ENCODE assay signal across 14 mouse cellular contexts in genomic region chr12:71898666-71899520, GRCm38 (mm10).
DNase-seq lines count a peak whose midpoint lies in the region; ATAC-seq and TF ChIP-seq lines count a peak whose summit lies in the region.
"Had no signal": no experiment of that assay in that cellular context is flagged by ENCODE, and none has a peak within 500 bp of the region (broad histone marks: within the 10 kb centered on the region; RNA-seq: fewer than 3 reads in every experiment).

No protein-coding gene starts in this region.

- ATAC-seq in forebrain, embryonic 15.5 days (replicated peaks): no peak
- no peak for ATAC-seq in forebrain, embryonic 16.5 days
- ATAC-seq in heart, postnatal 0 days (ENCODE audit: insufficient read depth, low read depth): no peak

- H3K79me2 ChIP-seq in C2C12 (ENCODE audit: control insufficient read depth, insufficient read depth) (peaks cover 38% of the 10 kb centered on the region), macrophage (ENCODE audit: inconsistent target) (no peaks in the 10 kb centered on the region)

- no peak for TF ChIP-seq CTCF in heart, postnatal 0 days (IDR thresholded peaks at IDR 0.05; ENCODE audit: low read depth)
- no peak for TF ChIP-seq CTCF in C2C12 (IDR thresholded peaks at IDR 0.05; ENCODE audit: control insufficient read depth, insufficient read depth, insufficient read length)

- peaks cover 18% of the 10 kb centered on the region; the same call in 1 of the 2 replicates for H3K36me3 ChIP-seq in forebrain, embryonic 15.5 days
- peaks cover 7% of the 10 kb centered on the region for H3K36me3 ChIP-seq in forebrain, embryonic 16.5 days (ENCODE audit: control insufficient read depth, insufficient read depth)
- H3K36me3 ChIP-seq in heart, postnatal 0 days (replicated peaks; ENCODE audit: control insufficient read depth, insufficient read depth, low read length): peaks cover 45% of the 10 kb centered on the region
- H3K36me3 ChIP-seq in C2C12 (ENCODE audit: control insufficient read depth, insufficient read depth): peaks cover 22% of the 10 kb centered on the region
- H3K36me3 ChIP-seq in macrophage (ENCODE audit: inconsistent target): no peaks in the 10 kb centered on the region

- H3K9ac ChIP-seq in forebrain, embryonic 15.5 days (replicated peaks): no peak overlapping the region
- no peak overlapping the region for H3K9ac ChIP-seq in forebrain, embryonic 16.5 days (replicated peaks; ENCODE audit: low read depth, low read length)
- no peak overlapping the region for H3K9ac ChIP-seq in heart, postnatal 0 days (replicated peaks; ENCODE audit: low read depth, low read length)
- H3K9ac ChIP-seq: kidney, embryonic 15.5 days had no signal

- H3ac ChIP-seq in C2C12 (ENCODE audit: control insufficient read depth, insufficient read length, low read depth): peak overlapping the region; percentile 16

- H3K4me3 ChIP-seq in forebrain, embryonic 15.5 days: no peak overlapping the region
- no peak overlapping the region for H3K4me3 ChIP-seq in forebrain, embryonic 16.5 days (replicated peaks; ENCODE audit: low read length)
- no peak overlapping the region for H3K4me3 ChIP-seq in heart, postnatal 0 days (ENCODE audit: low read depth, low read length)
- H3K4me3 ChIP-seq in C2C12 (ENCODE audit: insufficient read depth, poor library complexity, severe bottlenecking) (no peak overlapping the region), macrophage (ENCODE audit: inconsistent target) (no peak overlapping the region)
- H3K4me3 ChIP-seq: kidney, embryonic 15.5 days had no signal

- intact Hi-C loops in heart, postnatal 14 days (cut with DNase I): no loop called here
- intact Hi-C loops in gastrocnemius, postnatal 14 days (cut with DNase I; ENCODE audit: low total_unique reads): no loop called here

- no peaks in the 10 kb centered on the region for H3K4me1 ChIP-seq in forebrain, embryonic 15.5 days
- H3K4me1 ChIP-seq in forebrain, embryonic 16.5 days (replicated peaks; ENCODE audit: control insufficient read depth, insufficient read depth, low read length): peaks cover 5% of the 10 kb centered on the region; the same call in 1 of the 2 replicates
- peaks cover 32% of the 10 kb centered on the region for H3K4me1 ChIP-seq in heart, postnatal 0 days (ENCODE audit: control insufficient read depth, insufficient read depth)
- H3K4me1 ChIP-seq: kidney, embryonic 15.5 days had no signal

- peak overlapping the region; percentile 51 for H3K27ac ChIP-seq in forebrain, embryonic 15.5 days (replicated peaks)
- H3K27ac ChIP-seq in forebrain, embryonic 16.5 days (ENCODE audit: low read length): no peak overlapping the region
- H3K27ac ChIP-seq in heart, postnatal 0 days (ENCODE audit: low read depth): peak overlapping the region; percentile 7
- H3K27ac ChIP-seq in macrophage: 0 out of 2 replicates have a peak overlapping the region, but pooled peaks have one; percentile 17
- H3K27ac ChIP-seq: kidney, embryonic 15.5 days had no signal

- no peak for TF ChIP-seq EP300 in heart, postnatal 0 days (IDR thresholded peaks at IDR 0.05; ENCODE audit: low read depth)

- no peak overlapping the region for H3K4me2 ChIP-seq in forebrain, embryonic 15.5 days (replicated peaks)
- no peak overlapping the region for H3K4me2 ChIP-seq in forebrain, embryonic 16.5 days (ENCODE audit: low read length)
- H3K4me2 ChIP-seq in heart, postnatal 0 days (ENCODE audit: low read depth, low read length): no peak overlapping the region
- H3K4me2 ChIP-seq: kidney, embryonic 15.5 days had no signal

- no peaks in the 10 kb centered on the region for H3K27me3 ChIP-seq in forebrain, embryonic 15.5 days
- no peaks in the 10 kb centered on the region for H3K27me3 ChIP-seq in forebrain, embryonic 16.5 days (replicated peaks; ENCODE audit: control insufficient read depth, insufficient read depth, low read length)
- no peaks in the 10 kb centered on the region for H3K27me3 ChIP-seq in heart, postnatal 0 days (ENCODE audit: control insufficient read depth, insufficient read depth, low read length)
- H3K27me3 ChIP-seq in C2C12 (ENCODE audit: control insufficient read depth, insufficient read depth, insufficient read length): no peaks in the 10 kb centered on the region
- H3K27me3 ChIP-seq: kidney, embryonic 15.5 days had no signal

- 66% methylated on average over 7 of the region's 7 CpGs for WGBS in forebrain, embryonic 15.5 days
- 54% methylated on average over 7 of the region's 7 CpGs for WGBS in forebrain, embryonic 16.5 days
- WGBS in heart, postnatal 0 days: 69% methylated on average over 7 of the region's 7 CpGs
- 95% methylated on average over 7 of the region's 7 CpGs for WGBS in macrophage (ENCODE audit: missing documents)

- H3K9me3 ChIP-seq in forebrain, embryonic 15.5 days: no peaks in the 10 kb centered on the region
- 0 out of 2 replicates have a peak, but pooled peaks cover 4% of the 10 kb centered on the region for H3K9me3 ChIP-seq in forebrain, embryonic 16.5 days (ENCODE audit: control insufficient read depth, low read length)
- H3K9me3 ChIP-seq in heart, postnatal 0 days (replicated peaks; ENCODE audit: control insufficient read depth, low read length): no peaks in the 10 kb centered on the region
- H3K9me3 ChIP-seq: kidney, embryonic 15.5 days had no signal

- peaks cover 5% of the 10 kb centered on the region for H3K79me3 ChIP-seq in C2C12 (ENCODE audit: low read depth)

- DNase-seq in heart, postnatal 0 days (ENCODE audit: low spot score): no peak
- no peak for DNase-seq in heart, postnatal 14 days
- no peak for DNase-seq in urinary bladder, postnatal 14 days (ENCODE audit: low spot score)
- DNase-seq in gastrocnemius, postnatal 14 days: no peak
- DNase-seq: B cell, adult 2 months; cerebellum, postnatal 36 days; gastrocnemius, postnatal 36 days; lung, adult 2 months; thymus, postnatal 25 days had no signal

TF ChIP-seq in C2C12, 6 proteins besides CTCF, POLR2A, EP300 and RAD21:
- no peak for TF ChIP-seq CEBPB (IDR thresholded peaks at IDR 0.05; ENCODE audit: low read depth)
- no peak for TF ChIP-seq MYOD1 (IDR thresholded peaks at IDR 0.05; ENCODE audit: control insufficient read depth, insufficient read length, low read depth)
- no peak for TF ChIP-seq USF1 (IDR thresholded peaks at IDR 0.05; ENCODE audit: low read depth)
- no peak for TF ChIP-seq MAX (IDR thresholded peaks at IDR 0.05)
- TF ChIP-seq MYOG (IDR thresholded peaks at IDR 0.05; ENCODE audit: control insufficient read depth, extremely low read depth, insufficient read length): no peak
- TF ChIP-seq FOSL1 (IDR thresholded peaks at IDR 0.05; ENCODE audit: insufficient read depth, low read length, poor library complexity, severe bottlenecking): no peak
TF ChIP-seq in C2C12: peak in this region for 0.
